Mouse (Mus musculus) gastrocnemius, adult 8-10 months (tissue): ENCODE measurements around the gene Dnal1. TPM values are rescaled to one million over a fixed set of nuclear protein-coding genes. Genes with fewer than 3 reads are reported as not detected.
A peak's percentile ranks its signal among the peaks of the same experiment; 100 is the strongest.

Experiments
- DNase-seq, 2 experiments: peaks; one replicate each; pipeline ENCODE4 v3.0.0; 2022; ENCODE audit warnings: low spot score in 2 of 2
- total RNA-seq, 4 experiments: library from RNA; stranded (reverse); gene quantifications; 2 replicates each; pipeline ENCODE4 v1.2.4; 2022

Dnal1 gene
- total RNA-seq, 4 experiments from 2014 or later, result 6.0 to 8.3 (median 6.9) TPM

DNA sequence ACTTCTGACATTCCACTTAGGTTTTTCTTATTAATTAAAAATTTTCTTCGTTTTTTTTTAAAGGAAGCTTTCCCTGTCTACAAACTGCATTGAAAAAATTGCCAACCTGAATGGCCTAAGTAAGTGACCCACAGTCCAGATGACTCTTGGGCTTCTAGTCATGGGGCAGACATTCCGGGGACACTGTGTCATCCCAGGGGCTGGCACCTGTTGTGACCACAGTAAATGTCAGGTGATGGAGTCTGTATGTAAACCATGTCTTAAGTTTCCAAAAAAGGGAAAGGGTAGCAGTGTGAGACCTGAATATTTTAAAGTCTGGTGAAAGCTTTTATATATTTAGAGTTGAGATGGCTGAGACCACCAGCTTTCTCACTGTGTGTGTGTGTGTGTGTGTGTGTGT, 12.7 kb downstream of the Dnal1 start:
- DNase-seq, result no peak

DNA sequence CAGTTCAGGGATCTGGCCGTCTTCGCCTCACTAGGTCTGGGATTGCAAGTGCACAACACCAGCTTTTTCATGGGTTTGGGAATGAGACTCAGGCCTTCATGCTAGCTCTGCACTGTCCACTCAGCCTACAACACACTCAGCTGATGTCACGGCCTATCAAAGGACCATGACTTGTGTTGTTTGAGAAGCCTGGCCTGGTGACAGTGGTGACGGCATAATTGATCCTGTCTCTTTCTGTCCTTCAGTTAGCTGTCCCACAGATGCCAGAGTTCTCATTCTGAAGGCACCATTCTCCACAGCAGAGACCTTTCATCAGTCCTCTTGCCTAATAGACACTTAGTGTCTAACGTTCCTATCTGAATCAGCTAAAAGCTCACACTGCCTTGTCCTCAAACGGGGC, 14.4 kb downstream of the Dnal1 start:
- DNase-seq, result no peak

DNA sequence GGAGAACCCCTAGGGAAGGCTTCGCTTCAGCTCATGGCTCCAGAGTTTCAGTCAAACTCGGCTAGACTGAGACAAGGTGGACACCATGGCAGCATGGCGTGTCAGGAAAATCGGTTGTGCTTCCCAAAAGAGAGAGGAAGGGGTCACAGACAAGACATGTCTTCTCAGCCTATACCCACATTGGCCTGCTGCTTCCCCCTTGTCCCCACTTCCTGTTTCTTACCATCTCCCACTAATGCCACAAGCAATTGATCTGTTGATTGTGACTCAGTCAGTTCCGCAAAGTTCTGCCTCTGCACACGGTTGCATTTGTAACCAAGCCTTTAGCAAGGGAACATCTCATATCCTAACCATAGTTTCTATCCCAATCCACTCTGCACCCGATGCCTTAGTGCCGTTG, 15.8 kb downstream of the Dnal1 start:
- DNase-seq, result no peak

DNA sequence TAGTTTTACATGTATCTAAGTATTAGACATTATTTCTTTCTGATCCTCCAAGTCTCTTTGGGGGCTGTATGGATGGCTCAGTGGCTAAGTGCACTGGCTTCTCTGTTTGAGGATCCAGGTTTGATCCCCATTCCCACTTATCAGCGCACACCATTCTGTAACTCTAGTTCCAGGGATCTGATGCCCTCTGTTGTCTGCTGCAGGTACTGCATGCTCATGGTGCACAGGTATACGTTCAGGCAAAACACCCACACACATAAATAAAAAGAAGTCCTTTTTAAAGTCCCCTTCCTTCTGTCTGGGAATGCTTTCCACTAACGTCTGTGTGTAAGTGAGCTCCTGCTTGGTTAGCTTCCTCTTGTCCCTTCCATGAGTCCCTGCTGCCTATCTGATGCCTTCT, 18.1 kb downstream of the Dnal1 start:
- no peak for DNase-seq

DNA sequence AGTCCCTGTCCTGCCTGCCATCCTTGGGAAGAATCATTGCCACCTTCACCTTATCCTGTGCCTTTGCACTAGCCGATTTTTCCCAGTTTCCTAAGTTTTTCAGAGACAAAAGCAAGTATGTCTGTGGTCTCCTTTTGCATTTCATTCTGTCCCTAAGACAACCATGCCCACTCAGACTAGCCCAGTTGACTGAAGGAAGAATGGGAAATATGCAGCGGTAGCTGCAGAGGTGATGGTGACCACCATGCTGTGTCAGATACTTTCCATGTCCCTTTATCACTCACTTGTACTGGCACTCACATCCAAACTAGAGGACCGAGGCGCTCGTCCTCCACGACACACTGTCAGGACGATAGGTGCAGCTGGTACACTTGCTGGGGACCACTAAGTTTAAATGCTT, 23.0 kb downstream of the Dnal1 start:
- no peak for DNase-seq

DNA sequence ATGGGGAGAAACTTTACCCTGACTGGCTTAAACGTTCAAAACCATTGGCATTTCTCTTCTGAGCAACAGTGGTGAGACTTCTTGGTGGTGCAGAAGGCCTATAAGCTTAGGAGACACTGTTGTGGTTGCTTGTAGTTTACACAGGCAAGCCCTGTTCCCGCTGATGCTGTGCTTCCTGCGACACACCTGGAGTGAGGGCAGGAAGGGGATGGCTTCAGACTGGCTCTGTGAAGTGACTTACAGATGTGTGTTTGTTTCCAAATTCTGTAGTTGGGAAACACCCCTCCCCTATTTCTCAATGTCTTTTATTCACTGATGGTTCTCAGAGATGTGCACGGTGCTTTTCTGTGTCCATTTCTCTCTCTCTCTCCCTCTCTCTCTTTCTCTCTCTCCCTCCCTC, 26.0 kb downstream of the Dnal1 start:
- no peak for DNase-seq

DNA sequence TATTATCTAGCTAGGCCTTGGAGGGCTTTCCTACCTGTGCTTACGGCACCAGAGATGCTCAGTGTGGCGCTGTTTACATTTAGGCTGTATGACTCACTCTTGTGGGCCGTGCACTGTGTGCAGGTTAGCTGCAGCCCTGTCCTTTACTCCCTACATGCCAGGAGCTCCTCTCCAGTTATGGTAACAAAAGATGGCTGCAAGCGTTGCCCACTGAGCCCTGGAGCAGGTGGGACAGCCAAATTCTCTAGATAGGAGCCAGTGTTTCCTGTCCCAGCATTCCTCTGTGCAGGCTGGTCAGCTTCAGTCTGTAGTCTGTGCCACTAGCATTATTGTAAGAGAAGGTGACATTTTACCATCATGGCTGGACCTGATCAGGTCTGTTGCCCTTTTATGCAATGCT, 27.1 kb downstream of the Dnal1 start:
- no peak for DNase-seq

DNA sequence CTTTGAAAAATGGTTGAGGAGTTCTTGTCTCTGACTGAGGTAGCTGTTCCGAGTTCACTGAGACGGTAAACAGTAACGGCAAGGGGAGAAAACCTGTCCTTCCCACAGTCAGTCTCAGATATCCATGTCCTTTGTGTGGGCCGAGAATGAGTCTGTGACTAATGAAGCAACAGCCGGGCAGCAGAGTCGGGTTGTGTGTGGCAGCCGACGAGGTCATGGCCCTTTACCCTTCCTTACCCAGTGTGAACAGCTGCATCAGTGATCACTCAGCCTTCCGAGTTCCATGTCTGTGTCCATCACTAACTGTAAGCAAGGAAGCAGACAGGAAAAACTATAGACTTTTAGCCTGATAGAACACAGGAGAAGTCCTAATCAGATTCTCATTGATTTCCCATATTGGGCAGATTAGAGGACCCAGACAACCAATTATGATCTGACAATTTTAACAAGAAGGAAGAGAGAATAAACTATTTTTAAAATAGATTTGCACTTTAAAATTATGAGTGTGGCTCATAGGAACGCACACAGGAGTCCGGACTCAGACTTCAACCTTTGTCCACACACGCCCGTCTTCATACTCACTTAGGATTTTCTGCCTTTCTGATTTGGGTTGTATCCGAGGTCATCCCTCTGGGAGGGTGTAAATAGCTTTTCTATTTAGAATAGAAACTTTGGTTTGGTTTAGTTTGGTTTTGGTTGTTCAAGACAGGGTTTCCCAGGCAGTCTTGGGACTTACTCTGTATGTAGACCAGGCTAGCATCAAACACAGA, 28.3 kb downstream of the Dnal1 start:
- no peak for DNase-seq

DNA sequence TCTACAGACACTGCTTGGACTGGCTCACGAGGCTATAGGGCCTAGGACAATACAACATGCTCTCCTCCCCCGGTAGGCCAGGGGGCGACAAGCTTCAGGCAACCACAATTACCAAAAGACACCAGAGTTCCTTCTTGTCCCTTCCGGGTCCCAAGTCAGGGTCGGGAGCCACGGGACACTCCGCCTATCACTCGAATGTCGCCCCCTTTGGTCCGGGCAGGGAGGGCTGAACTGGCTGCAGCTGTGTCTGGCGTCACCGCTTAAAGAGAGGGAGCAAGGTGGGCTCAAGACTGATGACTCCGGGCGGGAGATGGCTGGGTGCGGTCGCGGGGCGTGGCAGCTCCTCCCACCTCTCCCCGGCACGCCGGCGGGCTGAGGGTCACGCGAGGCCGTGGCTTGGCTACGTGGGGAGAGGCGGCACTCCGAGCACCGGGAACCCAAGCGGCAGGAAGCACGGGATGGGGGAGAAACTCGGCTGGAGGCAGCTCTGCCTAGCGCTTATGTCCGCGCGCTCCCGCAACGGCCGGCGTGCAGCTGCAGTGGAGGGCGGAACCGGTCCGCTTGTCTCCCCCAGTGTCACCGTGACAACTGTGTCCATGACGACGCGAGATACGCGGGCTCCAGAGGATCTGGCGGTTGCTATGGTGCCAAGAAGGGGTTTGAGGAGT, 33.9 kb downstream of the Dnal1 start, which contains the start of gene Pnma1:
TSS of gene Pnma1 (minus strand) at position 536 of the 668 bp plus-strand sequence.
- peak; percentile 41 to 56 for DNase-seq

DNA sequence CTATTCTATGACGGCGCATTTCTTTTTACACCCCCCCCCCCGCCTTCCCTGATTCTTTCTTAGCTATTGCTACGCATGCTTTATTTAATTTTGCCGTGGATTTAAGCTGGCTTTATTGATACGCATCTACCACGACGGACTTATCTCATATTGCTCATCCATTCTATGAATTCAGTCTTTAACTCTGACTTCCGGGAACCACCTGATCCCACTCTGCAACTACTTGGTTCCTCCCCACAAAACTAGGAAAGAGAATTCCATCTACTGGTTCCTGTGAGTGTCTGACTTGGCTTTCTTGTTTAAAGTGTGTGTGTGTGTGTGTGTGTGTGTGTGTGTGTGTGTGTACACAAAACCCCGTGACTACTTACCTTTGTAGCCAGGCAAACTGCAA, 34.5 kb downstream of the Dnal1 start:
- DNase-seq, result no peak

DNA sequence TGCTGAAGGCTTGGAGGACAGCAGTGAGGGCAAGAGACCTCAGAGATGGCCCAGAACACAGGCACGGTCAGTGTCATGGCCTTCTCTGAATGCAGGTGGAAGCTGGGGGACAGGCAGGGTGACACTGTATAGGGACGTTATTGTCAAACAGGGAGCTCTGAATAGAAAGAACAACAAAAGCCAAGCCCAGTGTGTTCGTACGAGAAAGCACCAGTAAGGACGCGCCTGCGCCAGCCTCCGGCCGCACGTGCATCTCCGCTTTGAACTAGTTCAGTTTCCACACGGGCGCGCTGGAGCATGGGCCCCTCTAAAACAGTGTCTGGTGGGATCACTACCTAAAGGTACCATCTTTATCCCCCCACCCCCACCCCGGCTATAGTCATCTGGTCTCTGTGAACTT, 35.8 kb downstream of the Dnal1 start:
- no peak for DNase-seq

DNA sequence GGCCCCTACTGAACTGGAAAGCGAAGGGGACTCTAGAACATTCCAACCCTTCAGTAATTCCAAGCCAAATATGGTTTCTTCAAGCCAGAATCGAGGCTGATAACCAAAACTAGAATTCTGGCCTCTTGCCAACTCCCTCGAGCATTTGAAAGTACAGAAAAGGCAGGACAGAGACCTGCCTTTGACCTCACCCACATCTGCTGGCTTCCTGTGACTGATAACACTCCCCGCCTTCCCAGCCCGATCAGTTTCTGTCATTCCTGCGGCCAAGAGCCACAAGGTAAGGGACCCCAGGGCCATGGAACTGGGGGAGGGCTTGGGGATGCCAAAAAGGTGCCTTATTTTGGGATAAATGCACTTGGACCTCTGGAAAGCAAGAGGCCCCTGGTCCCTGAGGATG, 36.8 kb downstream of the Dnal1 start:
- DNase-seq, result no peak

DNA sequence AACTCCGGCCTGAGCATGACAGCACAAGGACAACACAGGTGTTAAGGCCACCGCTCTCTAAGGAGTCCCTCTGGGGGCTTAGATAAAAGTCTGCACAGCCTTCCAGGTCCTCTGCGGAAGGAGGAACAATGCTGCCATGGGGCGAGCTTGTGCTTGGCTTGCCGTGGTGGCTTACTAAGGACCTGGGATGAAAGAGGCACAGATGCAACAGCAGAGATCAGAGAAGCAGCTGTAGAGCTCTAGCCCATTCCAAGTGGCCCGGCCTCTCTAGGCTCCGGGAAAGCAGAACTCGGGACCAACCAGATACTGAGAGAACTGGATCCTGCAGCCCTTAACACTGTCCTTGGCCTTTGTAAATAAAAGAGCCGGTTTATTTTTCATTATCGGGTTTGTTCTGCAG, 37.7 kb downstream of the Dnal1 start:
- DNase-seq, result no peak

DNA sequence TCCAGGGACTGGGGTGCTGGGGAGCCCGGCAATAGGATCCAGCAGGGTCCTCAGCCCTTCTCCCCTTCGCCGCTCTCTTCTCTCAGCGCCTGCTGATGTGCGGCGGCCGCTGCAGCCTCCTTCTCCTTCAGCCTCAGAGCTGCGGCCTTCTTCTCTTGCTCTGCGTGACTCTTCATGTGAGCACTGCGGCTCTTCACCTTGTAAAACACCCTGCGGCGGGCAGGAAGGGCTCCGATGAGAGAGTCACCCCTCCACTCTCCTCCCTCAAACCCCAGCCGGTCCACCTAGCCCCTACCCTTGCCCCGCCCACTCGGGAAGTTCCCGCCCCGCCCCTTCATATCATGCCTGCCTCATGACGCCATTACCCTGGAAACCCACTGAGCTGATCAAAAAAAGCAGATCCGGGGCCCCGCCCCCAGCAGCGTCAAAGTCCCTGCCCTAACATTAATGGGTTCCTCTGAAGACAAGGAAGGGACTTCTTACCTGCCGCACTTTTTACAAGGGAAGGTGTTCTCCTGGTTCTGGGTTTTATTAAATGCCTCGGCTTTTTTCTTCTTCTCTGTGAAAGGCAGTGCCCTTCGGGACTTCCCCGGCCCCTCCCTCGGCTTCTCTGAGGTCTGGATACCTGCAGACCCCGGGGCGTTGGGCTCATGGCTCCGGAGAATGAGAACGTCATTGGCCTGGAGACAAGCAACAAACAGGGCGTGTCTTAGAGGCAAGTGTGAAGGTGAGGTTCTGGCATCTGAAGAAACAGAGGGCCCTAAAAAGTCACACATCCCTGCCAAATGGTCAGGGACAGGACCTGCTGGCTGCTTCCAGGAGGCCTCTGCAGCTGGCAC, 38.4 kb downstream of the Dnal1 start:
- DNase-seq, result no peak

DNA sequence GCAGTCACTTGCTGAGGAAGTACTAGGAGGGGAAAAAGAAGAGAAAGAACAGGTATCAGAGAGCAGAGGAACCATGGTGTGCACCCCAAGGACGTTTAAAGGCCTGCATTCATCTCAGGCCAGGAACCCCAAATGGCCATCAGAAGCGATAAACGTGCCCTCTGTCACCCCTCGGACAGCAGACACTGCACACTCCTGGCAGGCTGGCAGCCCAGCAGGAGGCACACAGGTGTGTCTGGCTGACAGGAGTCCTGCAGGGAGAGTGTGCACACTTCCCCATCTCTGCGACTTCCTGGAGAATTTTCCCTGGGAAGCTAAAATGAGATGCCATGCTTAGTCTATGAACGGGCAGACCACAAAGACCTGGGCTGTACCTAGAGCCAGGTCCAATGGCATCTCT, 39.2 kb downstream of the Dnal1 start:
- no peak for DNase-seq

DNA sequence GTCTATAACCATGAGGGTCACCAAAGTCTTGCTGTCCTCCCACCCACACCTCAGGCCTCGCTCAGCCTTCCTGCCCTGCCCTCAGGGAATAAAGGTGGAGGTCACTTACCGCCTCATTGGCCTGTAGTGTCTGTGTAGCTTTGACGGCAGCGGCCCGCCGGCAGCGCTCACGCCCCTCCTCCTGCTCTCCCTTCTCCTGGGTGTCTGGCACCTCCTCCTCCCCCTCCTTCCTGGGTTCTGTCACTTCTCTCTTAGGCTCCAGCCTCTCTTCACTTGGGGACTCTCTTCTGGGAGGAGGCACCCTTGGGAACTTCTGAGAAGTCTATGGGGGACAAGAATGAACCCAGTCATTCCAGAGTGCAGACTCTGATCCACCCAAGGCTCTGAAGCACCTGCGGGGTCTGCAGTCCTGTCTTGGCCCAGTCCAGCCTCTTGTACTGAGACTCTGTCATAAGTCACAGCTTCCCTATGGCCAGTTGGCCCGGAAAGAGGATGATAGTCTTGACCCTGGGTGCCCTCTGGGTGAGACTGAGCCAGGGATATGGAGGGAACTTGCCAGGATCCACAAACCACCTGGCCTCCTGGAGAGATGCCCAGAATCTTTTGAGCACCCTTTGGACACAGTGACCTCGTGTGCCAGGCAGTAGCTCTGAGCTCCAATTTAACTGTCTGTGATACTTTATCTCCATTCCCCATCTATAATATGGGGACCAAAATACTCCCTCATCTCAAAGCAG, 40.8 kb downstream of the Dnal1 start:
- peak; percentile 73 to 81 for DNase-seq

DNA sequence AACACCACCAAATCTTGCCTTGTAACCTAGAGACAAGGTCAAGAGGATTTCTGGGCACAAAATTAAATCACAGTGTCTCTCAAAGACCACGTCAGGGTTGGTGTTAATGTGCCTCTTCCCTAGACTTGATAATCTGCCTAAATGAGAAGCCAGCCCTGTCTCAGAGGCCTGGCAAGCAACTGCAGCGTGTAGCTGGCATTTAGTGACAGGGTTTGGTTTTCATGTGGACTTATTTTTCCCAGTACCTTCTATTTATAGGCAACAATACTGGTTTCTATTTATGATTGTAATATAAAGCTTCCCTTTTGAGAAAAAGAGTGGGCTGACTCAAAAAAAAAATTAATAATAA, 41.3 kb downstream of the Dnal1 start:
- DNase-seq, result no peak

DNA sequence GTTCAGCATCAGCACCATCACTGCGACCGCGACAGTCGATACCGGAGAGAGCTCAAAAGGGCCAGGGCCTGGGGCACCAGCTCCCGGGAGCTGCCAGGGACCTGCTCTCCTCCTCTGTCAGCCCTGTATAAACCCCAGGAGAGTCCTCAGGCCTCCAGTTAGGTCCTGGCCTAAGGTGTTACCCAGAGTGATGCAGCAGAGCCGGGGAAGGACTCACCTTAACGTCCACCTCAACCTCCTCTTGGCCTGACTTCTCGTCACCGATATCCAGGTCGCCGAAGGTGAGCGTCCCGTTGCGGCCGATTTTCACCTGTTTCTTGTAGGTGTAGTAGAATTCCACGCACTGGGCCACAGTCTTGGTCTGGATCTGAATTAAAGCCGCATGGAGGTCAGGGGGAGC, 42.0 kb downstream of the Dnal1 start:
- no peak for DNase-seq

DNA sequence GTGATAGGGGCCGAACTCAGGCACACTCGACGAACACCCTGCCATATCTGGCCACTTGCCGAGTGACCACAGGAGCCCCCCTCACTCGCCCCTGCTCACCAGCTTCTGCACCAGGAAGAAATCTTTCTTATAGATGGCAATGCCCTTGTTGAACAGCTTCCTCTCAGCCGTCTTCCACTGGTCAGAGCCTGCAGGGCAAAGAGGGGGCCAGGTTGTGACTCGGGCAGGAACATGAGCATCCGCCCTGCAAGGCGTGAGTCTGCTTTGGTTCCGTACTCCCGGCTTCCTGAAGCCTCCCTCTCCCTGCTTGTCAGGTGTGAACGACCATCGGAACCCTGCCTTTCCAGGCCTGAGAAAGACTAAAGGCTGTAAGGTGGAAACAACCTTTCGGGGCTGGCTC, 44.0 kb downstream of the Dnal1 start:
- no peak for DNase-seq

DNA sequence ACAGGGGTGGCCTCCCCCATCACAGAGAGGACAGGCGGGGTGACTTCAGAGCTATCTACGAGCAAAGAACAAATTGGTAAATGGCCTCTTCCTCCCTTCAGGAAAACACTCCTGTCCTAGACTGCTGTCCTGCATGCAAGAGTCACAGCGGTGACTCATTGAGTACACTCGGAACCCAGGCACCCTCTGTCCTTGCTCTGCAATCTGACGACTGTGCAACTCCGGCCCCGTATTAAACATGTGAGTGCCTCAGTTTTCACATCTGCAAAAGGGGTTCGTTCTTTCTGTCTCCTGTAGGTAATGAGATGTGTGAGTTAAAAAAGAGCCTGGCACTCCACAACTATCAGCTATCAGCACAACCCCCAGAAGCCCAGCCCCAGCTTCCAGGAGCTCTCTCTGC, 46.3 kb downstream of the Dnal1 start:
- no peak for DNase-seq

DNA sequence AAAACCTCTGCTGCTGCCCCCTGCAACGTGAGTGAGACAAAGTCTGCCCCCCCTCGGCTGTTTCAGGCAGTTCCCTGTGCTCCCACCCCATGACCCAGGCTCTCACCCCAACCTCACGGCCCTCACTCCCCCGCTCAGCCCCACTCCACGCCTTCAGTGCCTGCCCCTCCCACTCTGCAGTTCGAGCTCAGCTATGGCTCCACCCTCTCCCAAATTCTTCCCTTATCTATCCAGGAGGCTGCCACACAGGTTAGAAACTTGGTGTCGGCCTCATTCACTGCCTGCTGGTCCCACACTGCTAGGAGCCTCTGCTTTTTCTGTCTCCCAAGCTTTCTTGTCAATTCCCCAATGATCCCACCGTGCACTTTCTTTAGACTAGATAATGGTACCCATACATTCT, 47.0 kb downstream of the Dnal1 start:
- DNase-seq, result no peak
